Mouse (Mus musculus) stomach, postnatal 0 days (tissue): ENCODE results near the gene C1s2. TPM values are rescaled to one million over a fixed set of nuclear protein-coding genes. Genes with fewer than 3 reads are reported as not detected.
"Not testable (repeated sequence)": the region's sequence is repeated elsewhere in the genome, so short reads cannot be mapped to it uniquely, and the experiment has no call there.

Experiments used
- ATAC-seq: fragments of 200-750 bp; cut with Nextera tagmentation; 2 replicates; pipeline ENCODE4 v1.8.0; 2017; ENCODE audit not compliant: low FRiP score, low TSS enrichment
- DNase-seq: peaks from one replicate; pipeline ENCODE4 v3.0.0-alpha.2; 2016; ENCODE audit warnings: low spot score
- H3K27ac ChIP-seq: fragments of 300-500 bp; sonication (generic); replicated peaks from 2 replicates; pipeline ENCODE4 v1.5.1; 2014; ENCODE audit warnings: mild to moderate bottlenecking, control low read depth
- H3K27me3 ChIP-seq: fragments of 300-500 bp; sonication (generic); 2 replicates; pipeline ENCODE4 v1.6.1; 2014; ENCODE audit warnings: low read length; ENCODE audit not compliant: control insufficient read depth, insufficient read depth
- H3K36me3 ChIP-seq: fragments of 300-500 bp; sonication (generic); 2 replicates; pipeline ENCODE4 v1.6.1; 2014; ENCODE audit warnings: low read length, mixed read lengths; ENCODE audit not compliant: control insufficient read depth, insufficient read depth
- H3K4me1 ChIP-seq: fragments of 300-500 bp; sonication (generic); replicated peaks from 2 replicates; pipeline ENCODE4 v1.6.1; 2014; ENCODE audit warnings: antibody characterized with exemption; ENCODE audit not compliant: control insufficient read depth, insufficient read depth
- H3K4me2 ChIP-seq: fragments of 300-500 bp; sonication (generic); replicated peaks from 2 replicates; pipeline ENCODE4 v1.6.1; 2014; ENCODE audit warnings: low read depth, mild to moderate bottlenecking, control low read depth, moderate library complexity
- H3K4me3 ChIP-seq: fragments of 300-500 bp; sonication (generic); 2 replicates; pipeline ENCODE4 v1.5.1; 2014; ENCODE audit warnings: low read depth, low read length, control low read depth
- H3K9ac ChIP-seq: fragments of 300-500 bp; sonication (generic); 2 replicates; pipeline ENCODE4 v1.6.1; 2014; ENCODE audit warnings: mild to moderate bottlenecking, low read length, control low read depth, mixed read lengths
- H3K9me3 ChIP-seq: fragments of 300-500 bp; sonication (generic); 2 replicates; pipeline ENCODE4 v1.6.1; 2016; ENCODE audit warnings: low read length; ENCODE audit not compliant: control insufficient read depth
- CTCF ChIP-seq: IDR thresholded peaks from 2 replicates; pipeline ENCODE4 v1.5.1; 2016; ENCODE audit warnings: antibody characterized with exemption, low read depth, mild to moderate bottlenecking, moderate library complexity
- EP300 ChIP-seq: optimal IDR thresholded peaks from 2 replicates; pipeline ENCODE3; 2016; ENCODE audit warnings: antibody characterized with exemption
- WGBS: fragments of 180-500 bp; shearing (Covaris S2); extraction: QIAGEN DNeasy Blood & Tissue Kit; methylation state at CpG from one replicate; pipeline ENCODE4 v1.1.7; 2014; 5-methylcytosine and 5-hydroxymethylcytosine counted together
- polyA plus RNA-seq: library from polyadenylated mRNA; unstranded; fragments of >200 nt; fragmentation: Nextera tagmentation; extraction: Ambion mirVana; gene quantifications from 2 replicates; pipeline ENCODE4 v1.2.1, GENCODE M21; 2015

The C1s2 gene
- polyA plus RNA-seq, 1 experiment from 2014 or later, result 0.05 TPM

GRCm38 (mm10) chr6:124630763-124631162 lies 5.1 kb downstream of the C1s2 start:
- Histone ChIP-seq H3K36me3 (no peaks in the 10 kb centered on the region), H3K9me3 (no peaks in the 10 kb centered on the region), H3K4me2 (no peak overlapping the region), H3K4me1 (no peaks in the 10 kb centered on the region), H3K9ac (no peak overlapping the region), H3K27me3 (no peaks in the 10 kb centered on the region), H3K4me3 (no peak overlapping the region), H3K27ac (no peak overlapping the region)
- 84% methylated on average over 4 of the region's 4 CpGs for WGBS
- ATAC-seq, result no peak
- no peak for DNase-seq
- no peak for TF ChIP-seq EP300
- no peak for TF ChIP-seq CTCF

DNA sequence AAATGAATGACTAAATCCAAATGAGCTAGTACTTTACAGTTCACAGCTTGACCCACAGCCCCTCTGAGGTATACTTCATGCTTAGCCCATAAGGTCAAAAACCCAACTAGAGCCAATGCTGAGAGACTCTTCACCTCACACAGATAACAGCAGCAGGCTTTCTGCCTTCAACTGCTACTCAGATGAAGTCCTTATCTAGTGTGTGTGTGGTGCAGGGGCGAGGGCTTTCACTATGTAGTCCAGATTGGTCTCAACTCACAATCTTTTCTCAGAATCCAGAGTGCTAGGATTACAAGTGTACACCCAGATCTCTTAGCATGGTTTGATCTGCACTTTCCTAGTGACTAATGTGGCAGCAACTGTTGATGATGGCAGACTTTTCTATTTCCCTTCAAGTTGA lies 9.7 kb downstream of the C1s2 start:
- H3K27ac ChIP-seq, H3K4me2 ChIP-seq, H3K9me3 ChIP-seq, ATAC-seq, H3K4me1 ChIP-seq, DNase-seq, H3K36me3 ChIP-seq, H3K4me3 ChIP-seq, H3K27me3 ChIP-seq, H3K9ac ChIP-seq: not testable (repeated sequence)
- WGBS, result 40% methylated on average over 1 of the region's 1 CpGs

- no peaks in the 10 kb centered on the region for H3K27me3 ChIP-seq
- no peaks in the 10 kb centered on the region for H3K36me3 ChIP-seq
- no peaks in the 10 kb centered on the region for H3K4me1 ChIP-seq
- 84% methylated on average over 13 of the region's 13 CpGs for whole genome bisulfite sequencing
- no peak overlapping the region for H3K4me3 ChIP-seq
- H3K27ac ChIP-seq, result no peak overlapping the region
- H3K4me2 ChIP-seq, result no peak overlapping the region
- H3K9ac ChIP-seq, result no peak overlapping the region
- no peaks in the 10 kb centered on the region for H3K9me3 ChIP-seq
- DNase-seq (no peak), ATAC-seq (no peak)
- TF ChIP-seq CTCF (no peak), EP300 (no peak)
Observed at GRCm38 (mm10) chr6:124625612-124626011, 10.3 kb downstream of the C1s2 start.

DNA sequence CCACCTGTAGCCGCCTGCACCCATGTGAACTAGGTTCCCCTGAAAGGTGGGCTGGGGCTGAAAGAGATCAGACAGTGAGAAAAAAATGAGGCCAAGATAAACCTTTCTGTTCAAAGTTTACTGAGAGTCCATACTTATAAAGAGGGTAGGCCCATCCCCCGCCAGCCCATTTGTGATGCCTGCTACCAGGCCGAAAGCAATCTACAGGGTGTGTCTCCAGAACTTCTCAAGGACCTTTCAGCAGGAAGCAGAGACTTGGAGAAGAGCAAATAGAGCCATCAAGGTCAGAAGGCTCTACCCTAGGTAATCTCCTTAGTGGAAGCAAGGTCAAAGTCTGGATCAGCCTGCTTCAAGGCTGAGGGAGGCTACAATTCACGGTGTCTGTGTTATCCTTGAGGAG lies 33.9 kb downstream of the C1s2 start:
- H3K4me2 ChIP-seq, result no peak overlapping the region
- DNase-seq (no peak), ATAC-seq (no peak)
- H3K27me3 ChIP-seq, result no peaks in the 10 kb centered on the region
- no peaks in the 10 kb centered on the region for H3K4me1 ChIP-seq
- H3K36me3 ChIP-seq, result no peaks in the 10 kb centered on the region
- no peak for TF ChIP-seq EP300
- no peak for TF ChIP-seq CTCF
- no peak overlapping the region for H3K4me3 ChIP-seq
- WGBS, result 84% methylated on average over 4 of the region's 4 CpGs
- H3K27ac ChIP-seq, result no peak overlapping the region
- no peak overlapping the region for H3K9ac ChIP-seq
- no peaks in the 10 kb centered on the region for H3K9me3 ChIP-seq

GRCm38 (mm10) chr6:124593121-124593520 lies 42.8 kb downstream of the C1s2 start:
- H3K36me3 ChIP-seq, result no peaks in the 10 kb centered on the region

GRCm38 (mm10) chr6:124592186-124592700 lies 43.6 kb downstream of the C1s2 start:
- Histone ChIP-seq H3K9ac (no peak overlapping the region), H3K4me3 (no peak overlapping the region), H3K4me1 (no peaks in the 10 kb centered on the region), H3K27ac (no peak overlapping the region), H3K4me2 (no peak overlapping the region), H3K9me3 (no peaks in the 10 kb centered on the region), H3K36me3 (no peaks in the 10 kb centered on the region), H3K27me3 (no peaks in the 10 kb centered on the region)
- DNase-seq (no peak), ATAC-seq (no peak)
- no peak for TF ChIP-seq EP300
- TF ChIP-seq CTCF, result no peak
- 70% methylated on average over 4 of the region's 4 CpGs for WGBS

More at GRCm38 (mm10) chr6:124593121-124593520, 42.8 kb downstream of the C1s2 start:
- 57% methylated on average over 8 of the region's 8 CpGs for WGBS
- Histone ChIP-seq H3K4me1 (no peaks in the 10 kb centered on the region), H3K27me3 (no peaks in the 10 kb centered on the region), H3K9me3 (no peaks in the 10 kb centered on the region), H3K27ac (no peak overlapping the region), H3K4me2 (no peak overlapping the region), H3K9ac (no peak overlapping the region), H3K4me3 (no peak overlapping the region)
- no peak for DNase-seq
- no peak for ATAC-seq
- no peak for TF ChIP-seq CTCF
- TF ChIP-seq EP300, result no peak
